Mouse (Mus musculus) cerebellum, adult 2 months (tissue): ENCODE data around the gene Ccdc172. TPM values are rescaled to one million over a fixed set of nuclear protein-coding genes. Genes with fewer than 3 reads are reported as not detected.
A peak's percentile ranks its signal among the peaks of the same experiment; 100 is the strongest.

Source experiments
- DNase-seq, 2 experiments: peaks; one replicate each; pipeline ENCODE4 v3.0.0; 2021
- H3K27ac ChIP-seq: fragments of 200-500 bp; 2 replicates; pipeline ENCODE4 v1.5.1; 2012; ENCODE audit warnings: low read length, control low read depth, inconsistent platforms; ENCODE audit not compliant: insufficient read depth
- H3K27me3 ChIP-seq: fragments of 200-500 bp; 2 replicates; pipeline ENCODE4 v1.6.1; 2012; ENCODE audit warnings: inconsistent platforms, mild to moderate bottlenecking, low read length, moderate library complexity; ENCODE audit not compliant: control insufficient read depth, insufficient read depth
- H3K4me1 ChIP-seq: fragments of 200-500 bp; 2 replicates; pipeline ENCODE4 v1.6.1; 2011; ENCODE audit warnings: low read length; ENCODE audit not compliant: control insufficient read depth, insufficient read depth
- H3K4me3 ChIP-seq: fragments of 200-500 bp; replicated peaks from 2 replicates; pipeline ENCODE3; 2011; ENCODE audit warnings: mild to moderate bottlenecking, low read depth, low read length, control low read depth; ENCODE audit not compliant: insufficient read depth
- CTCF ChIP-seq: fragments of 200-500 bp; IDR thresholded peaks from 2 replicates; pipeline ENCODE4 v1.5.1; 2011; ENCODE audit warnings: low read depth, mild to moderate bottlenecking, control low read depth, low read length, moderate library complexity, borderline replicate concordance; ENCODE audit not compliant: insufficient read depth
- POLR2A ChIP-seq: fragments of 200-500 bp; IDR thresholded peaks from 2 replicates; pipeline ENCODE4 v1.6.1; 2011; ENCODE audit warnings: low read length, control low read depth, borderline replicate concordance; ENCODE audit not compliant: insufficient read depth
- WGBS: fragments of 180-500 bp; shearing (Covaris S2); methylation state at CpG from one replicate; pipeline ENCODE4 v1.1.7; 2018; 5-methylcytosine and 5-hydroxymethylcytosine counted together
- polyA plus RNA-seq: library from polyadenylated mRNA; depleted of rRNA; stranded (reverse); fragments of >200 nt; gene quantifications from 2 replicates; pipeline ENCODE4 v1.2.3, GENCODE M21; 2012

The Ccdc172 gene
- polyA plus RNA-seq, 1 experiment: not detected

GRCm38 (mm10) chr19:58548367-58548766 lies 36.6 kb downstream of the Ccdc172 start:
- H3K27me3 ChIP-seq: no peaks in the 10 kb centered on the region
- DNase-seq: no peak
- no peak overlapping the region for H3K27ac ChIP-seq
- TF ChIP-seq POLR2A: no peak
- TF ChIP-seq CTCF: no peak
- 63% methylated on average over 4 of the region's 4 CpGs for WGBS
- no peak overlapping the region for H3K4me3 ChIP-seq
- H3K4me1 ChIP-seq: no peaks in the 10 kb centered on the region

- DNase-seq: no peak
- no peaks in the 10 kb centered on the region for H3K27me3 ChIP-seq
- H3K4me3 ChIP-seq: no peak overlapping the region
- H3K27ac ChIP-seq: no peak overlapping the region
- no peaks in the 10 kb centered on the region for H3K4me1 ChIP-seq
- TF ChIP-seq POLR2A: no peak
- no peak for TF ChIP-seq CTCF
- 48% methylated on average over 1 of the region's 1 CpGs for WGBS
These were observed 38.7 kb downstream of the Ccdc172 start for GRCm38 (mm10) chr19:58550489-58550888.

GRCm38 (mm10) chr19:58550916-58551315 lies 39.1 kb downstream of the Ccdc172 start:
- H3K4me1 ChIP-seq: no peaks in the 10 kb centered on the region
- TF ChIP-seq POLR2A (no peak), CTCF (no peak)
- 92% methylated on average over 3 of the region's 3 CpGs for WGBS

GRCm38 (mm10) chr19:58554974-58555373 lies 43.2 kb downstream of the Ccdc172 start:
- 51% methylated on average over 2 of the region's 2 CpGs for WGBS
- no peak for TF ChIP-seq CTCF
- no peak for TF ChIP-seq POLR2A
- Histone ChIP-seq H3K27ac (no peak overlapping the region), H3K4me1 (no peaks in the 10 kb centered on the region), H3K27me3 (no peaks in the 10 kb centered on the region), H3K4me3 (no peak overlapping the region)
- no peak for DNase-seq

More at GRCm38 (mm10) chr19:58550916-58551315, 39.1 kb downstream of the Ccdc172 start:
- Histone ChIP-seq H3K27ac (no peak overlapping the region), H3K27me3 (no peaks in the 10 kb centered on the region), H3K4me3 (no peak overlapping the region)
- DNase-seq: no peak

GRCm38 (mm10) chr19:58558352-58558751 lies 46.6 kb downstream of the Ccdc172 start:
- 41% methylated on average over 5 of the region's 5 CpGs for WGBS
- no peaks in the 10 kb centered on the region for H3K4me1 ChIP-seq
- no peak overlapping the region for H3K4me3 ChIP-seq
- TF ChIP-seq CTCF (peak; percentile 14; the same call in 1 of the 2 replicates), POLR2A (no peak)
- H3K27ac ChIP-seq: no peak overlapping the region
- peak; percentile 3 to 10 for DNase-seq
- no peaks in the 10 kb centered on the region for H3K27me3 ChIP-seq

GRCm38 (mm10) chr19:58562301-58562815 lies 50.6 kb downstream of the Ccdc172 start:
- Histone ChIP-seq H3K27ac (no peak overlapping the region), H3K27me3 (no peaks in the 10 kb centered on the region), H3K4me3 (no peak overlapping the region), H3K4me1 (no peaks in the 10 kb centered on the region)
- no peak for DNase-seq
- WGBS: 86% methylated on average over 7 of the region's 7 CpGs
- TF ChIP-seq CTCF (no peak), POLR2A (no peak)

GRCm38 (mm10) chr19:58571566-58571965 lies 59.8 kb downstream of the Ccdc172 start:
- DNase-seq: no peak
- WGBS: 88% methylated on average over 2 of the region's 2 CpGs
- no peak overlapping the region for H3K27ac ChIP-seq
- H3K4me1 ChIP-seq: no peaks in the 10 kb centered on the region
- TF ChIP-seq CTCF (no peak), POLR2A (no peak)
- no peak overlapping the region for H3K4me3 ChIP-seq
- no peaks in the 10 kb centered on the region for H3K27me3 ChIP-seq

- H3K27ac ChIP-seq: no peak overlapping the region
- WGBS: 22% methylated on average over 11 of the region's 11 CpGs
- H3K27me3 ChIP-seq: no peaks in the 10 kb centered on the region
- no peak for DNase-seq
- no peaks in the 10 kb centered on the region for H3K4me1 ChIP-seq
- H3K4me3 ChIP-seq: no peak overlapping the region
- no peak for TF ChIP-seq CTCF
- no peak for TF ChIP-seq POLR2A
These were observed 60.8 kb downstream of the Ccdc172 start for GRCm38 (mm10) chr19:58572429-58573071.
